Mouse (Mus musculus) activated CD4-positive, CD25-positive, alpha-beta regulatory T cell, adult 9 weeks (primary cell): ENCODE measurements around the gene Tfam. TPM values are rescaled to one million over a fixed set of nuclear protein-coding genes. Genes with fewer than 3 reads are reported as not detected.

Source experiments
- polyA plus RNA-seq: library from polyadenylated mRNA; unstranded; fragments of 100-300 nt; shearing (Covaris generic); gene quantifications from one replicate; pipeline ENCODE4 v1.2.1, GENCODE M21; 2017

The Tfam gene
- 115 TPM for polyA plus RNA-seq

GRCm38 (mm10) chr10:71238240-71238554, at the start of gene Tfam:
Tfam (minus strand) TSS chr10:71238280.

GRCm38 (mm10) chr10:71285126-71285580, 47.1 kb upstream of the Tfam start, which contains the start of gene Ube2d1:
Ube2d1 (minus strand) TSS chr10:71285262.

Other genes with a start within 250 kb of the Tfam start
- gene Bicc1, start 78.6 kb downstream of the Tfam start, polyA plus RNA-seq = not detected
- gene Ube2d1, start 47.0 kb upstream of the Tfam start, polyA plus RNA-seq = 22.6 TPM
- gene Cisd1, start 106.7 kb upstream of the Tfam start, polyA plus RNA-seq = 46.2 TPM
- 3.3 TPM for gene Ipmk, start 109.5 kb upstream of the Tfam start, polyA plus RNA-seq